Mouse (Mus musculus) liver, postnatal 0 days (tissue): Measurements from ENCODE around the gene Krt5.
"Not testable (repeated sequence)": the region's sequence is repeated elsewhere in the genome, so short reads cannot be mapped to it uniquely, and the experiment has no call there.

Source experiments
- CTCF ChIP-seq: sonication (generic); IDR thresholded peaks from 2 replicates; pipeline ENCODE4 v1.5.1; 2016; ENCODE audit warnings: antibody characterized with exemption, low read depth
- EP300 ChIP-seq: IDR thresholded peaks from 2 replicates; pipeline ENCODE4 v1.6.1; 2016; ENCODE audit warnings: antibody characterized with exemption, low read depth, mild to moderate bottlenecking

DNA sequence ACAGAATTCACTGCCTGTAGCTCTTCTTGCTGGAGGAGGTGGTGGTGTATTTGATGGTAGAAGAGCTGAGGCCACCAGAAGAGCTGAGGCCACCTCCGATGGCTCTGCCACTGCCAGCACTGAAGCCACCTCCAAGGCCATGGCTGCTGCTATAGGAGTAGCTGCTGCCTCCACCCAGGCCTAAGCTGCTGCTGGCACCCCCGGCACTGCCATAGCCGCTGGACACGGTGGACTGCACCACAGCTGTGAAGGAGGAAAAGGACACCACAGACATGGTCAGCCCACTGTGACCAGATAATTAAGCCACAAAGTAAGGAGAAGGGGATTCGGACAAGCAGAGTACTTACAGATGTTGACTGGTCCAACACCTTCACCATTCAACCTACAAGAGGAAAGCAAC lies 22.2 kb downstream of the Krt5 start:
- not testable (repeated sequence) for TF ChIP-seq EP300, CTCF
